Mouse (Mus musculus) adrenal gland, postnatal 25 days (tissue): ENCODE data around the gene Defb30. TPM values are rescaled to one million over a fixed set of nuclear protein-coding genes. Genes with fewer than 3 reads are reported as not detected.

ENCODE experiments used
- total RNA-seq: library from RNA; stranded (reverse); gene quantifications from 2 replicates; pipeline ENCODE4 v1.2.3, GENCODE M21; 2021

Defb30 gene
- total RNA-seq, 1 experiment from 2014 or later, result not detected

Other genes starting within 250 kb of the Defb30 start
- gene Wdfy2, start 212.3 kb downstream of the Defb30 start, total RNA-seq, result 43.2 and 46.3 TPM in 2 replicates
- gene Defb48, start 65.5 kb downstream of the Defb30 start, total RNA-seq, result not detected in 2 replicates
- not detected in 2 replicates for gene Defb47, start 51.9 kb downstream of the Defb30 start, total RNA-seq
- gene Defb43, start 38.2 kb downstream of the Defb30 start, total RNA-seq, result not detected in 2 replicates
- 0.61 TPM in 1 of 2 replicates, not detected in the other for gene Defb42, start 3.0 kb downstream of the Defb30 start, total RNA-seq